Mouse (Mus musculus) retina, postnatal 1 day (tissue): Measurements from ENCODE around the gene Usp30.

Source experiments
- DNase-seq: peaks from one replicate; pipeline ENCODE4 v3.0.0-alpha.2; 2012

The Usp30 gene

DNA sequence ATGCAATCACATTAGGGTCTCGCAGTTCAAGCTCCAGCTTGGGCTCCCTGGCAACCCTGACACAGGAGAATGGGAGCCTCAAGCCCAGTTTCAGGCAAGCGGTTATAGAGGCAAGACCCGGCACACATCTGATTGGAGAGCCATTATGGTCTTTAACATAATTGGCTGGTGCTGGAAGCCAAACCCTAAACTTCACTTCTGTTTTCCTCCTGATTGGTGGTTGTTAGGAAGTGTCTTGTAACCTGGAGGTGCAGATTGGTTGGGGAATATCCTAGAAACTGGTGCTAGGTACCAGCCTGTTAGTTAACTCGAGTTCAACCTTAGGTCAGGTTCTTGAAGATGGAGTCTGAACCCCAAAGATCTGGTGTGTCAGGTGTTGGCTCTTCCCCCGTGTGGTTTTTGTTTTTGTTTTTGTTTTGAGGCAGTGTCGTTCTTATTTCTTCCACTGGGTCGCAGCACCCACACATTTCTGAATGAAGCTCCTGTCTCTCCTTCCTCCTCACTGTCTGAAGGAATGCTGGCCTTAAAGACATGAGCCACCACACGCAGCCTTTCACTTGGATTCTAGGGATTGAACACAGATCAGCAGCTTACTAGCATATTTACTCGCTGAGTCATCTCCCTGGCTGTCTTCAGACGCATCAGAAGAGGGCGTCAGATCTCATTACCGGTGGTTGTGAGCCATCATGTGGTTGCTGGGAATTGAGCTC lies 97.0 kb downstream of the Usp30 start:
- no peak for DNase-seq

DNA sequence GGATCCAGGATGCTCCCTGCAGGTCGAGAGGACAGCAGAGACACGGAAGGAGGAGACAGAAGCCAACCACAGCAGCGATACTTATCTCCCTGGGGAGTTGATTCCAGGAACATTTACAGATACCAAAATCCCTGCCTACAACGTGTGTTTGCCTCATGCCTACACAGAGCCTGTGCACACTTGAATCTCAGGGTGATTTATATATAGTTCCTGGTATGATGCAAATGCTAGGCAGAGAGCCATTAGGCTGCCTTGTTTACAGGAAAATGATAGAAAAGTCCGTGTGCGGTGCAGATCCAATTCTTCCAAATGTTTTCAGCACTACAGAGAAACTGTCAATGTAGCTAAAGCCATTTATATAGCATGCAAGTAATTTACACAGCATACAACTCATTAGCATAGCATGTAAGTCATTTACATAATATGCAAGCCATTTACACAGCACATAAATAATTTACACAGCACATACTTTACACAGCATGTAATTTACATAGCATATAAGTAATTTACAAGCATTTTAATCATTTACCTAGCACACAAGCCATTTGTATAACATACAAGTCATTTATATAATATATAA lies 97.9 kb downstream of the Usp30 start:
- DNase-seq: no peak

DNA sequence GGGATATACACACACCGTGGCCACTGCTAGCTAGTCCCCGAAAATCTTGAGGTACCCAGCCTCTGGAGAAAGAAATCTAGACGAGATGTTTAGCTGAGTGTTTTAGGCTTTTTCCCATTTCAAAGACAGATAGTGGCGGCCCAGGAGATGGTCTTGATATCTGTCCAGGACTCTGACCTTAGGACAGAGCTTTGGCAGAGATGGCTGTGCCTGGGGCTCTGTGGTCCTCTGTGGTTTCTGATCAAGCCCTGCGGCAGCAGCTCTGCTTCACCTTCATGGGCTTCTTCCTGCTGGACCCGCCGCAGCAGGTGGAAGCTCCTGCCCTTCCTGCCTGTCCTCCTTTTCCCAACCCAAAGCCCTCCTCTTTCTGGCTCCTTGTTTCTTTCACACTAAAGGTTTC lies 105.1 kb downstream of the Usp30 start:
- no peak for DNase-seq

DNA sequence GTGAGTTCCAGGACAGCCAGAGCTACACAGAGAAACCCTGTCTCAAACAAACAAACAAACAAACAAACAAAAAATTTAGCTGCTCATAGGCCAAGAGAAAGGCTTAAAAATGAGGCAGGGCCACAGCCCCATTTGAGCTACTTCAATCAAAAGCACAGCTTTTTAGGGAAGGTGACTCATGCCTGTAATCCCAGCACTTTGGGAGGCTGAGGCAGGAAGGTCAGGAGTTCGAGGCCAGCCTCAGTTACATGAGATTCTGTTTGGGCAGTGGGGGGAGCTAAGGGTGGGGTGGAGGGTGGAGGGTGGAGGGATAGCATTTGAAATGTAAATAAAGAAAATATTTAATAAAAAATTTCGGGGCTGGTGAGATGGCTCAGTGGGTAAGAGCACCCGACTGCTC lies 107.7 kb downstream of the Usp30 start:
- peak; percentile 24 for DNase-seq

DNA sequence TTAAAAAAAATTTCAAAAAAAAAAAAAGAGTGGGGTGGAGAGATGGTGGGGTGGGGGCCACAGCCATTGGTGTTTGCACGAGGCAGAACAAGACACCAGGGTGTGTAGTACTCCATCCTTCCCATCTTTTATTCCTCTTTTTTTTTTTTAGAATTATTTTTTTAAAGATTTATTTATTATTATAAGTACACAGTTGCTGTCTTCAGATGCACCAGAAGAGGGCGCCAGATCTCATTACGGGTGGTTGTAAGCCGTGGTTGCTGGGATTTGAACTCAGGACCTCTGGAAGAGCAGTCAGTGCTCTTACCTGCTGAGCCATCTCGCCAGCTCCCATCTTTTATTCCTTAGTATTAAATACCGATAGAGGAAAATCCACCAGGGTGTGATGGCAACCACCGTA lies 108.2 kb downstream of the Usp30 start:
- no peak for DNase-seq

DNA sequence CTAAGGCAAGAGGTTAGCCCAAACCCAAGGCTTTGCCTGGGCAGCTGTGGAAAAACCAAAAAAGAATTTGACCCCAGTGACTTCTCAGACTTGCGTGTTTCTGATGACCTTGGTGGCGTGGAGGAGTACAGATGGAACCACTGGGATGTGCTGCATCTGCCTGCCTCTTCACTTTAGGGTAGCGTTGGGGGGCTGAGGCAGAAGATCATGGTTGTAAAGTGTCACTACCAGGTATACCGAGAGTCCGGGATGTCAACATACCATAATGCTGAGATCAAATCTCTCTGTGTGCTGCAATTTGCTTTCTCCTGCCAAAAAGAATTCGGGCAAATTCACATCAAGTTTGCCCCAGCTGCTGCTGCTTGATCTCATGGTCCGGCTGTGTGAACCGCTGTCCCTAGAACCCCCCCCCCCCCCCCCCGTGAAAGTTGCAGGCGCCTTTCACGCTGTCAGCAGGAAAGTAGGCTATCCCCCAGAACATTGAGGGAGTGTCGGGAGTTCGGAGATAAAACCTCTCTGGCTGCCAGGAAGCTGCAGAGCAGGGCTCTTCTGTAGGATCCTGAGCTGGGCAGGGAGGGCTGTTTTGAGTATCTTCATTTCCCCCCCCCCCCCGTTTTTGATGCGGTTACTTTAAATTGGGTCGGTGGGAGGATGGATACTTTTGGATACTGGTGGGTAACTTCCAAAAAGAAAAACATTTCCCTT lies 108.8 kb downstream of the Usp30 start:
- peak; percentile 14 for DNase-seq
